Mouse (Mus musculus): ENCODE results near the gene Plekha3. TPM values are rescaled to one million over a fixed set of nuclear protein-coding genes. Genes with fewer than 3 reads are reported as not detected.

Gene Plekha3
- total and polyA plus RNA-seq, 3 experiments: 12.1 to 38.6 (median 30.0) TPM

- Histone ChIP-seq H3K4me1 (ENCODE audit: control insufficient read depth in 1 of 2, insufficient read depth in 2 of 2) (peaks cover 7 to 38% of the 10 kb centered on the region in 2 experiments; a peak in 3 of 4 replicates), H3K27me3 (replicated peaks) (no peaks in the 10 kb centered on the region), H3K36me3 (replicated peaks in 1 of 2; ENCODE audit: control insufficient read depth in 1 of 2, insufficient read depth in 1 of 2, low read length in 1 of 2) (peaks cover 21 to 31% of the 10 kb centered on the region in 2 experiments), H3K79me2 (replicated peaks; ENCODE audit: control insufficient read depth, extremely low read depth, insufficient read depth, poor library complexity, severe bottlenecking) (peaks cover 48% of the 10 kb centered on the region), H3K9ac (ENCODE audit: insufficient read depth, low read depth) (peak overlapping the region; percentile 82), H3K4me2 (ENCODE audit: insufficient read depth, low read depth, poor library complexity, severe bottlenecking) (peak overlapping the region; percentile 57), H3K9me3 (replicated peaks; ENCODE audit: low read length) (no peaks in the 10 kb centered on the region), H3K27ac (ENCODE audit: insufficient read depth, low read depth) (no peak overlapping the region), H3K4me3 (replicated peaks in 1 of 3; ENCODE audit: low read depth in 2 of 3, low read length in 2 of 3, poor library complexity in 1 of 3) (peak overlapping the region; percentile 72 to 92 (median 81))
- DNase-seq (ENCODE audit: extremely low read depth): peak; percentile 17
- 0 out of 2 replicates have a peak, but pooled peaks have one; percentile 4 for TF ChIP-seq KAT2A (IDR thresholded peaks at IDR 0.05; ENCODE audit: insufficient replicate concordance, low read length)
- no peak for TF ChIP-seq E2F4 (IDR thresholded peaks at IDR 0.05; ENCODE audit: insufficient replicate concordance, low read depth, low read length)
- in situ Hi-C loops (cut with MboI; ENCODE audit: low pct_ligation_motif_present, low pct_unique_long_range_greater_than_20kb, low sequenced_read_pairs) (no loop called here), dilution Hi-C loops (cut with MboI; ENCODE audit: extremely low pct_ligation_motif_present, extremely low pct_unique_long_range_greater_than_20kb, low sequenced_read_pairs) (no loop called here)
Measured at GRCm38 (mm10) chr2:76675949-76676348, 868 bp downstream of the Plekha3 start.

- Histone ChIP-seq H3K79me2 (replicated peaks; ENCODE audit: control insufficient read depth, extremely low read depth, insufficient read depth, poor library complexity, severe bottlenecking) (peaks cover 48% of the 10 kb centered on the region), H3K9me3 (replicated peaks; ENCODE audit: low read length) (no peaks in the 10 kb centered on the region), H3K27ac (ENCODE audit: insufficient read depth, low read depth) (no peak overlapping the region), H3K4me3 (replicated peaks in 1 of 3; ENCODE audit: low read depth in 2 of 3, low read length in 2 of 3, poor library complexity in 1 of 3) (peak overlapping the region; percentile 72 to 92 (median 81)), H3K36me3 (replicated peaks in 1 of 2; ENCODE audit: control insufficient read depth in 1 of 2, insufficient read depth in 1 of 2, low read length in 1 of 2) (peaks cover 23 to 34% of the 10 kb centered on the region in 2 experiments), H3K9ac (ENCODE audit: insufficient read depth, low read depth) (peak overlapping the region; percentile 82), H3K4me2 (ENCODE audit: insufficient read depth, low read depth, poor library complexity, severe bottlenecking) (peak overlapping the region; percentile 57), H3K27me3 (replicated peaks) (no peaks in the 10 kb centered on the region), H3K4me1 (ENCODE audit: control insufficient read depth in 1 of 2, insufficient read depth in 2 of 2) (peaks cover 7 to 34% of the 10 kb centered on the region in 2 experiments; a peak in 3 of 4 replicates)
- in situ Hi-C loops (cut with MboI; ENCODE audit: low pct_ligation_motif_present, low pct_unique_long_range_greater_than_20kb, low sequenced_read_pairs) (no loop called here), dilution Hi-C loops (cut with MboI; ENCODE audit: extremely low pct_ligation_motif_present, extremely low pct_unique_long_range_greater_than_20kb, low sequenced_read_pairs) (no loop called here)
- 0 out of 2 replicates have a peak, but pooled peaks have one; percentile 15 for TF ChIP-seq BHLHE40 (IDR thresholded peaks at IDR 0.05; ENCODE audit: low read depth, low read length)
- TF ChIP-seq MAFK (IDR thresholded peaks at IDR 0.05; ENCODE audit: insufficient replicate concordance, low read length): no peak
- TF ChIP-seq ZKSCAN1 (IDR thresholded peaks at IDR 0.05; ENCODE audit: borderline replicate concordance, low read depth, low read length): no peak
- TF ChIP-seq EP300 (IDR thresholded peaks at IDR 0.05; ENCODE audit: low read length): peak; percentile 38; the same call in 1 of the 2 replicates
- no peak for TF ChIP-seq JUND (conservative IDR thresholded peaks at IDR 0.05; ENCODE audit: low read depth, low read length)
- TF ChIP-seq IRF4 (IDR thresholded peaks at IDR 0.05; ENCODE audit: low read depth, low read length): 0 out of 2 replicates have a peak, but pooled peaks have one; percentile 26
- TF ChIP-seq MAX (IDR thresholded peaks at IDR 0.05; ENCODE audit: low read length): peak; percentile 59; the same call in 1 of the 2 replicates
- TF ChIP-seq ETS1 (conservative IDR thresholded peaks at IDR 0.05; ENCODE audit: low read depth, low read length): no peak
- TF ChIP-seq RCOR1 (conservative IDR thresholded peaks at IDR 0.05; ENCODE audit: low read depth, low read length): 0 out of 2 replicates have a peak, but pooled peaks have one; percentile 44
- no peak for TF ChIP-seq ZC3H11A (IDR thresholded peaks at IDR 0.05; ENCODE audit: low read depth, low read length)
- no peak for TF ChIP-seq NRF1 (IDR thresholded peaks at IDR 0.05; ENCODE audit: low read depth, low read length)
- peak; percentile 37; the same call in 1 of the 2 replicates for TF ChIP-seq MEF2A (IDR thresholded peaks at IDR 0.05; ENCODE audit: borderline replicate concordance, low read depth, low read length)
- TF ChIP-seq NELFE (IDR thresholded peaks at IDR 0.05; ENCODE audit: low read depth, low read length): peak; percentile 14; the same call in 1 of the 2 replicates
- no peak for TF ChIP-seq CHD2 (IDR thresholded peaks at IDR 0.05; ENCODE audit: low read length)
- TF ChIP-seq POLR2AphosphoS2 (IDR thresholded peaks at IDR 0.05; ENCODE audit: low read depth, low read length): peak; percentile 30; the same call in 1 of the 2 replicates
- peak; percentile 70 for TF ChIP-seq SIN3A (IDR thresholded peaks at IDR 0.05; ENCODE audit: low read length)
- no peak for TF ChIP-seq USF1 (IDR thresholded peaks at IDR 0.05; ENCODE audit: low read depth, low read length)
- TF ChIP-seq MAZ (IDR thresholded peaks at IDR 0.05; ENCODE audit: low read depth, low read length): no peak
- TF ChIP-seq POLR2A (IDR thresholded peaks at IDR 0.05; ENCODE audit: low read depth, low read length): no peak
- DNase-seq (ENCODE audit: extremely low read depth): peak; percentile 52
Measured at GRCm38 (mm10) chr2:76676401-76677226, 1.5 kb downstream of the Plekha3 start.
